In genomic region chr2:15055741-15056151, GRCm38 (mm10) we compare ENCODE assay signal across 8 mouse cellular contexts. TPM values are rescaled to one million over a fixed set of nuclear protein-coding genes. Genes with fewer than 3 reads are reported as not detected.
A peak's percentile ranks its signal among the peaks of the same experiment; 100 is the strongest.
DNase-seq lines count a peak whose midpoint lies in the region; ATAC-seq and TF ChIP-seq lines count a peak whose summit lies in the region.

No protein-coding gene starts in this region.

- H3K27ac ChIP-seq in liver, adult 2 months (replicated peaks; ENCODE audit: insufficient read depth, low read depth, low read length): peak overlapping the region; percentile 81
- peak overlapping the region; percentile 72 for H3K27ac ChIP-seq in brown adipose tissue, adult 24 weeks (replicated peaks; ENCODE audit: low read depth, low read length)
- peak overlapping the region; percentile 93 for H3K27ac ChIP-seq in hindbrain, postnatal 0 days

- TF ChIP-seq CTCF in liver, adult 2 months (IDR thresholded peaks at IDR 0.05; ENCODE audit: low read depth, low read length): no peak
- TF ChIP-seq CTCF in hindbrain, postnatal 0 days (IDR thresholded peaks at IDR 0.05; ENCODE audit: low read depth): no peak

- peak overlapping the region; percentile 64 for H3K4me2 ChIP-seq in hindbrain, postnatal 0 days (ENCODE audit: low read depth, low read length)

- intact Hi-C loops in gastrocnemius, postnatal 14 days (cut with DNase I; ENCODE audit: low total_unique reads): no loop called here

- under 1% methylated on average over 15 of the region's 15 CpGs for WGBS in liver, adult 2 months
- under 1% methylated on average over 15 of the region's 15 CpGs for WGBS in hindbrain, postnatal 0 days

- peak; percentile 86 for DNase-seq in liver, adult 2 months (ENCODE audit: extremely low read depth, low read depth, low spot score)
- no peak for DNase-seq in liver
- peak; percentile 41 for DNase-seq in hindbrain, postnatal 0 days (ENCODE audit: low spot score)
- peak; percentile 31 for DNase-seq in mesoderm, embryonic 11.5 days (ENCODE audit: low read depth, low spot score)
- DNase-seq in cerebellum, adult 8-10 months: no peak
- DNase-seq in thymus, adult 18-20 months: no peak
- DNase-seq in gastrocnemius, postnatal 14 days: no peak

- peak overlapping the region; percentile 73 for H3K4me3 ChIP-seq in liver, adult 2 months (ENCODE audit: insufficient read depth, low read depth, low read length)
- peak overlapping the region; percentile 87 for H3K4me3 ChIP-seq in brown adipose tissue, adult 24 weeks (ENCODE audit: insufficient read depth, low read depth, low read length)
- H3K4me3 ChIP-seq in hindbrain, postnatal 0 days (ENCODE audit: low read length): peak overlapping the region; percentile 97

- no peaks in the 10 kb centered on the region for H3K27me3 ChIP-seq in liver, adult 2 months (ENCODE audit: control insufficient read depth, insufficient read depth, low read length)
- no peaks in the 10 kb centered on the region for H3K27me3 ChIP-seq in hindbrain, postnatal 0 days (ENCODE audit: insufficient read depth, low read length)

- peak overlapping the region; percentile 81 for H3K9ac ChIP-seq in liver, adult 2 months (ENCODE audit: low read depth, low read length)
- H3K9ac ChIP-seq in hindbrain, postnatal 0 days (replicated peaks; ENCODE audit: low read length): peak overlapping the region; percentile 92

- peaks cover 9% of the 10 kb centered on the region for H3K79me2 ChIP-seq in liver, adult 2 months (ENCODE audit: control insufficient read depth, insufficient read depth, low read length)

- H3K4me1 ChIP-seq in liver, adult 2 months (ENCODE audit: control insufficient read depth, insufficient read depth, low read length): peaks cover 11% of the 10 kb centered on the region
- H3K4me1 ChIP-seq in brown adipose tissue, adult 24 weeks (ENCODE audit: control insufficient read depth, insufficient read depth, insufficient read length, low read length): peaks cover 13% of the 10 kb centered on the region
- H3K4me1 ChIP-seq in hindbrain, postnatal 0 days (ENCODE audit: insufficient read depth, low read length): peaks cover 11% of the 10 kb centered on the region; the same call in 1 of the 2 replicates

- no peak for ATAC-seq in hindbrain, postnatal 0 days

- TF ChIP-seq POLR2A in liver, adult 2 months (IDR thresholded peaks at IDR 0.05; ENCODE audit: extremely low read depth, insufficient read depth, low read length): no peak

- H3K9me3 ChIP-seq in hindbrain, postnatal 0 days (ENCODE audit: low read length): no peaks in the 10 kb centered on the region

- H3K36me3 ChIP-seq in liver, adult 2 months (ENCODE audit: control insufficient read depth, insufficient read depth, low read length): peaks cover 8% of the 10 kb centered on the region
- no peaks in the 10 kb centered on the region for H3K36me3 ChIP-seq in hindbrain, postnatal 0 days (ENCODE audit: insufficient read depth, low read length)

RNA-seq across cellular contexts. Expression of gene Nsun6, which starts 0.9 kb away (rescaled TPM):
- 4.8 and 5.8 TPM in 2 replicates for total RNA-seq in liver, adult 2 months (2014; rRNA removed)
- 0.80 and 1.5 TPM in 2 replicates for polyA plus RNA-seq in liver, adult 2 months (2012; rRNA removed)
- polyA plus RNA-seq in brown adipose tissue, adult 24 weeks (2012; ENCODE audit: insufficient read depth, insufficient read length, missing spikeins): 2.5 and 7.6 TPM in 2 replicates
- total RNA-seq in hindbrain, postnatal 0 days (2014; rRNA removed): 5.8 and 10.3 TPM in 2 replicates
- 14.3 and 16.6 TPM in 2 replicates for polyA plus RNA-seq in hindbrain, postnatal 0 days (2015; fragmentation: Nextera tagmentation; extraction: Ambion mirVana)
- total RNA-seq in gastrocnemius, postnatal 14 days (2021): 1 to 10 TPM; 3.2 to 4.2 TPM

RNA-seq across cellular contexts. Expression of gene Arl5b, which starts 6.6 kb away (rescaled TPM):
- total RNA-seq in liver, adult 2 months (2014; rRNA removed): 44.4 and 44.9 TPM in 2 replicates
- polyA plus RNA-seq in liver, adult 2 months (2012; rRNA removed): 4.9 and 5.0 TPM in 2 replicates
- polyA plus RNA-seq in brown adipose tissue, adult 24 weeks (2012; ENCODE audit: insufficient read depth, insufficient read length, missing spikeins): 9.8 and 12.9 TPM in 2 replicates
- total RNA-seq in hindbrain, postnatal 0 days (2014; rRNA removed): 35.8 and 43.1 TPM in 2 replicates
- polyA plus RNA-seq in hindbrain, postnatal 0 days (2015; fragmentation: Nextera tagmentation; extraction: Ambion mirVana): 17.0 and 17.7 TPM in 2 replicates
- total RNA-seq in gastrocnemius, postnatal 14 days (2021): 10 to 100 TPM; 16.2 to 16.7 TPM

Comparison
In these comparisons a context has a peak if more than half of its experiments do, and no peak if none do; other contexts are left out.
1. DNase-seq: peak in liver, adult 2 months (single experiment), hindbrain, postnatal 0 days (single experiment) and mesoderm, embryonic 11.5 days (single experiment); none in liver (single experiment), cerebellum, adult 8-10 months (single experiment), thymus, adult 18-20 months (0 of 2) and gastrocnemius, postnatal 14 days (single experiment).
2. Peak in every context shown above with its lines, with median percentiles within 50 percentile points of each other: H3K27ac ChIP-seq and H3K4me3 ChIP-seq.